Mouse (Mus musculus) cerebellum, adult 11-12 months (tissue): ENCODE measurements around the gene Psmd6.

ENCODE experiments used
- DNase-seq: peaks from one replicate; pipeline ENCODE4 v3.0.0; 2022

Psmd6 gene

GRCm38 (mm10) chr14:14063382-14063781 is 57.4 kb downstream of the Psmd6 start:
- no peak for DNase-seq

- no peak for DNase-seq
Measured at GRCm38 (mm10) chr14:14062531-14063245, 58.1 kb downstream of the Psmd6 start.
